Mouse (Mus musculus) kidney, postnatal 10 days (tissue): ENCODE data around the gene Rpl32.

ENCODE experiments used
- DNase-seq: peaks from one replicate; pipeline ENCODE4 v3.0.0; 2021; ENCODE audit warnings: mixed read lengths

Rpl32 gene

DNA sequence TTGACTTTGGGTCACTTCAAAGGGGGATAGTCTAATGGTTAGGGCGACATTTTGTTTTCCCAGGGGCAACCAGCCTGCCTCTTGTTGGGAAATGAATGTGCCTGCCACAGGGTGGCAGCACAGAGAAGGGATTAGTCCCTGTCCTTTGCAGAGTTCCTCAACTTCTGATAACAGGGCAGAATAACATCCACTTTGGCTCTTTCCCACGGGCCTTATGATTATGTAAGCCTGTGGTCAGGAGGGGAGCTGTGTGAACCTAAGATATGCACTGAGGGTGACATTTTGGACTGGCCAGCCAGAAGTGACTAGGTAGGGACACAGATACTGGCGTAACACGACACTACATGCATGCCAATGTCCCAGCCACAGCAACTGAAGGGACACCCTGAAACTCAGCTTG, 5.6 kb upstream of the Rpl32 start:
- peak; percentile 79 for DNase-seq

GRCm38 (mm10) chr6:115811606-115812005, 3.1 kb upstream of the Rpl32 start:
- no peak for DNase-seq

- no peak for DNase-seq
Measured at GRCm38 (mm10) chr6:115808196-115808487, 405 bp downstream of the Rpl32 start.

DNA sequence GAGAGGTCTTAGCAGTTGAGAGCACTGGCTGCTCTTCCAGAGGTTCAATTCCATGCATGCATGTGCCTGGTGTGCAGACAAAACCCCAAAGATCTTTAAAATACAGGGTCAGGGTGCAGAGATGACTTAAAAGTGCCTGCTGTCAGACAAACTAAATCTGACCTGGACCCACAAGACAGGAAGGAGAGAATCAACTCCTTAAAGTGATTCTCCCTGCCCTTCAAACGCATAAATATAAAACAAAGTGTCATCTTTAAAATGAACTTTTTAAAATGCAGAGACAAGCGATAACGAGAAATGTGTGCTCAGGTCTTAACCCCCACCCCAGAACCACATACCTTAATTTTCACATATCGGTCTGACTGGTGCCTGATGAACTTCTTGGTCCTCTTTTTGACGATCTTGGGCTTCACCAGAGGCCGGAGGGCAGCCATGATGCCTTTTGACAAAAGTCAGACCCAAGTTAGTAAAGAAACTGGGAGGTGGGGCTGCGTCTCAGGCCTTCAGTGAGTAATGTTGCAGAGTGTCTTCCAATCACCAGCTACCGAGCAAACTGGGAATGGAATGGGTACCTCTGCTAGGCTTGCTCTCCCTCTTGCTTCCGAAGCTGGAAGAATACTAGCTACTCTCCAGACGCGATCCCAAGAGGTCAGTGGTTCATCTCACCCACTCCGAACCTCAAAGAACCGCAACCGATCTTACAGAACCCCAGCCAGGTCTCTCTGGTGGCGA, 917 bp downstream of the Rpl32 start:
- DNase-seq = no peak

- DNase-seq = no peak
Measured at GRCm38 (mm10) chr6:115804432-115805192, 3.9 kb downstream of the Rpl32 start.

DNA sequence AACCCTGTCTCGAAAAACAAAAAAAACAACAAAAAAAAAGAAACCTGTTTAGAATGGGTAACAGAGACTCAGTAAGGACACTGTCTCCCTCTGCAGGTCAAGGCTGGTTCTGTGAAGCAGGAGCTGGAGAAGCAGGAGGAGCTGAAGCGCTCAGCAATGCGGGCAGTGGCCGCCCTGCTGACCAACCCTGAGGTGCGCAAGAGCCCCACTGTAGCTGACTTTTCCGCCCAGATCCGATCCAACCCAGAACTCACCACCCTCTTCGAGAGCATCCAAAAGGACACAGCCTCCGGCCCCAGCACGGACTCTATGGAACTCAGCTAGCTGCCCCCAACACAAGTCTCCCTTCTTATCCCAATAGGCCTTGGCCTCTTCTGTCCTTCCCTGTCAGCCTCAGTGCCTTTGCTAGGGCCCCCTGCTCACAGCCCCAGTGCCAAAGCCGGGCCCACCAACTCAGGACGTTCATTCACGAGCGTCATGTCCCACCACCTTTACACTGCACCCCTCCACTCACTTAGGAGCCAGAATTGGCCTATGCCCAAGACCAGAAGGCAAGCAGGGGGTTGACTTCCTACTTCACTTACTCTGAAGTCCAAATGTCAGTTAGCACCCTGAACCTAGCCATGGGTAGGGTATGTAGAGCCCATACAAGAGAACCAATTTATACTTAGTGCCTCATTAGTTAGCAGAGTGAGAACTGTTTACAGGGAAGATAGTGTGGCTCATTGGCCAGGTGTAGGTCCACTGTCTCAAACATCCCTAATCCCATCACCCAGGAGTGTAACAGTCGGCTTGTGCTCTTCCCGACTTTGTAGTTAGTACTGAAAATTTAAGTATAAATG, 4.8 kb downstream of the Rpl32 start:
- DNase-seq = peak; percentile 92

DNA sequence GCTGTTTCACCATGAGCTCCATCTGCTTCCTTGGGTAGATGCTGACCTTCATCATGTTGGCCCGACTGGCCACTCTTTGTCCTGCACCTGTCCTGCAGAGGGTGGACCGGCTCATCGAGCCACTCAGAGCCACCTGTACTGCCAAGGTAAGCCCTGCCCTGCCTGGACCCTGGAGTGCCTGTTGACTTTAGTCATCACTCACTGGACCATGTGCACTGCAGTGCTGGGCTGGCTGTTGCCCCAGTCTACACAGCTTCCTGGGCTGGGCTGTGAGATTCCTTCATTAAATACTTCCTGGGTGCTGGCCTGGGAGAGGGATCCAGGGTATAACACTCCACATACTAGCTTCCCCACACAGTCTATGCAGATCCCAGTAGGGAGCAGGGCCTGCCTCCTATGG, 6.7 kb downstream of the Rpl32 start:
- no peak for DNase-seq

- DNase-seq = peak; percentile 66
Measured at GRCm38 (mm10) chr6:115792691-115793215, 15.8 kb downstream of the Rpl32 start.

- peak; percentile 83 for DNase-seq
Measured at GRCm38 (mm10) chr6:115791842-115792686, 16.5 kb downstream of the Rpl32 start.

DNA sequence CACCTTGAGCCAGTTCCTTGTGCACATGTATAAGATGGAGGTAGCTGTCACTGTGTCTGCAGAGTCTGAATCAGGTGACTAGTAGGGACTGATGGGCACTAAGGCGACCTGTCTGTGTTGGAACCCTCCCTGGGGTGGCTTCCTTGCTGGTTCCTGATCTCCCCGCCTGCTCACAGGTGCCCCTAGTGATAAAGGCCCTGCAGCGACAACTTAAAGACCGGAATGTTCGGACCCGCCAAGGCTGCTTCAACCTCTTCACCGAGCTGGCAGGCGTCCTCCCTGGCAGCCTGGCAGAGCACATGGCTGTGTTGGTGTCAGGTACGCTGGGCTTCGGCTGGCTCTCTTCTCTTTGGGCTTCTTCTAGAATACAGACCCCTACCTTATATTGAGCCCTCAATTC, 17.5 kb downstream of the Rpl32 start:
- DNase-seq = no peak

- no peak for DNase-seq
Measured at GRCm38 (mm10) chr6:115782781-115783180, 25.8 kb downstream of the Rpl32 start.

GRCm38 (mm10) chr6:115776363-115776762, 32.2 kb downstream of the Rpl32 start:
- DNase-seq = no peak

- no peak for DNase-seq
Measured at GRCm38 (mm10) chr6:115775838-115776237, 32.7 kb downstream of the Rpl32 start.

- peak; percentile 82 for DNase-seq
Measured at GRCm38 (mm10) chr6:115774501-115774921, 34.0 kb downstream of the Rpl32 start, which contains the start of gene Cand2. Gene Cand2, plus strand, starts transcription at chr6:115774538.

GRCm38 (mm10) chr6:115773966-115774413, 34.6 kb downstream of the Rpl32 start:
- peak; percentile 56 for DNase-seq

DNA sequence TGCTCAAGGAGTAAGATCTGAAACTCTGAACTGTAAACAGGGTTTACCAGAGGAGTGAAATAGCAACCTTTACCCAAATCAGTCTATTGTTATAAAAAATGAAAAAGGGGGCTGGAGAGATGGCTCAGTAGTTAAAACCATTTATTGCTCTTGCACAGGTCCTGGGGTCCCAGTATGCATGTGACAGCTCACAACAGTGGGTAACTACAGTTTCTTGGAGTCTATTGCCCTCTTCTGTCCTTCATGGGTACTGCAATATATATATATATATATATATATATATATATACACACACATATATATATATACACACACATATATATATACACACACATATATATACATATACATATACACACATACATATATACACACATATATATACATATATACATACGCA, 35.9 kb downstream of the Rpl32 start:
- DNase-seq = no peak

DNA sequence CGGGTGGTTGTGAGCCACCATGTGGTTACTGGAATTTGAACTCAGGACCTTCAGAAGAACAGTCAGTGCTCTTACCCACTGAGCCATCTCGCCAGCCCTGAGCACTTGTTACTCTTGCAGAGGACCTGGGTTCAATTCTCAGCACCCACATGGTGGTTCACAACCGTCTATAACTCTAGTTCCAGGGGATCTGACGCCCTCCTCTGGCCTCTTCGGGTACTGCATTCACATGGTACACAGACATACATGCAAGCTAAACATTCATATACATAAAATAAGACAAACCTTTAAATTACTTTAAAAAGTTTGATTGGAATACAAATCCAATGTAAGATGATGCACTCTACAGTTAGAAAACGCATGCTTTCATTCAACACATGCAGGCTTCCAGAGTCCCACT, 36.3 kb downstream of the Rpl32 start:
- DNase-seq = no peak

DNA sequence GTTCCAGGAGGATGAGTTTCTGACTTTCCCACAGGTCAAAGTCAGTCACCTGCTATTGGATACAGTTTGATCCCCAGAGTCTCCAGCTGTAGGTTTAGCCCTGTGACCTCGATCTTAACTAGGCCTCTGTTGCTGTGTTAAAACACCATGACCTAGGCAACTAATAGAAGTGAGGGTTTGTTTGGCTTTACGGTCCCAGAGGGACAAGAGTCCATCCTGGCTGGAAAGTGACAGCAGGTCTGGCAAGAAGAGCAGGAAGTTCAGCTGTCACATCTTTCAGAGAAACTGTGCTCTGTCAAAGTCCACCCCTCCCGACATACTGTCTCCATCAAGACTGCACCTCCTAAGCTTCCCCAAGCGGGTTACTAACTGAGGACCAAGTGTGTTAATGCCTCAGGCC, 37.7 kb downstream of the Rpl32 start:
- no peak for DNase-seq

- DNase-seq = no peak
Measured at GRCm38 (mm10) chr6:115770059-115770670, 38.4 kb downstream of the Rpl32 start.

- no peak for DNase-seq
Measured at GRCm38 (mm10) chr6:115768207-115768606, 40.3 kb downstream of the Rpl32 start.

GRCm38 (mm10) chr6:115767357-115767756, 41.2 kb downstream of the Rpl32 start:
- DNase-seq = no peak

DNA sequence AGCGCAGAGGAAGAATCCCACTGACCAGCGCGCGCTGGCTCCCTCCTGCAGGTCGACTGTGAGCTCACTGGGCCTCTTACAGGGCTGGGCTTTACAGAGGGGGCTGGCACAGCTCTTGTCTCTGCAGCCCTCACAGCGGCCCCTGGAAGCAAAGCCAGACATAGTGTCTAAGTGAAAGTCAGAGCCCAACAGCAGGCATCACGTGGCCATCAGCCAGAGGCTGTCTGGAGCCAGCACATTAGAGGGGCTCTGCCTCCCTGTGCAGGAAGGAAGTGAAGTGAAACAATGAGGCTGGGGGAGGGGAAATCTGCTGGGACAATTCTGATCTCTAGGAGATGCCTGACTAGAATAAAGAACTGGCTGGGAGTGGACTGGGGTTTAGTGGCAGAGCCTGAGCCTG, 44.4 kb downstream of the Rpl32 start:
- peak; percentile 84 for DNase-seq
